Mouse (Mus musculus): ENCODE measurements around the gene Pidd1.

- TF ChIP-seq POLR2A (IDR thresholded peaks at IDR 0.05; ENCODE audit: insufficient read depth, low read length) (no peak), CTCF (IDR thresholded peaks at IDR 0.05; ENCODE audit: low read depth, low read length) (no peak), EP300 (IDR thresholded peaks at IDR 0.05; ENCODE audit: insufficient read depth, low read depth, low read length) (no peak)
Measured at GRCm38 (mm10) chr7:141468164-141468521, 24.3 kb upstream of the Pidd1 start.
